Comparison of ENCODE assay signal across 14 mouse cellular contexts in the genomic region with DNA sequence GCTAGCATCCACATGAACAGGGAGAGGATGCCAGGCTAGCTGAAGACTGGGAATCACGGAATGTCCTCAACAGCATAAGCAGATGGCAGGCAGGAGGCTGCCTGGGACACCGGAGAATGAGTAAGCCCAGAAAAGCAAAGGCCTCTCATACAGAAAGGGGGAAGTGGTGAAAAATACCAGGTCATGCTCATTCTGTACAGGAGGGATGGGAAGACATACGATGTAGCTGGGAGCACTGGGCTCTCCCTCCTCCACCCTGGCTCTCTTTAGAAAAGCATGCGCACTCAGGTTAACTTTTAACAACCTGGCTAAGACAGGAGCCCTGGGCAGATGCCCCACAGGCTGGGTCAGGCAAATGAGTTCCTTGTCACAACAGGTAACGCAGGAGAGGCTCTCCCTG. TPM values are rescaled to one million over a fixed set of nuclear protein-coding genes. Genes with fewer than 3 reads are reported as not detected.
DNase-seq lines count a peak whose midpoint lies in the region; ATAC-seq and TF ChIP-seq lines count a peak whose summit lies in the region.
"Had no signal": no experiment of that assay in that cellular context is flagged by ENCODE, and none has a peak within 500 bp of the region (broad histone marks: within the 10 kb centered on the region; RNA-seq: fewer than 3 reads in every experiment).

No protein-coding gene starts in this region.

- ATAC-seq in megakaryocyte progenitor cell, adult 5-6 weeks (replicated peaks; ENCODE audit: poor library complexity): peak; percentile 23; the same call in 1 of the 2 replicates
- no peak for ATAC-seq in intestine, embryonic 15.5 days
- ATAC-seq: hindbrain, embryonic 16.5 days had no signal

- peaks cover 8% of the 10 kb centered on the region; the same call in 1 of the 2 replicates for H3K4me1 ChIP-seq in intestine, embryonic 15.5 days (replicated peaks)
- H3K4me1 ChIP-seq: heart, embryonic 13.5 days had no signal

- WGBS in intestine, embryonic 15.5 days: 62% methylated on average over 5 of the region's 5 CpGs

- H3K9ac ChIP-seq in intestine, embryonic 15.5 days: no peak overlapping the region
- H3K9ac ChIP-seq: heart, embryonic 13.5 days; limb, embryonic 12.5 days had no signal

- no peak for TF ChIP-seq CTCF in layer of hippocampus, adult 2 months (conservative IDR thresholded peaks at IDR 0.05)

- no peaks in the 10 kb centered on the region for H3K9me3 ChIP-seq in intestine, embryonic 15.5 days
- H3K9me3 ChIP-seq: heart, embryonic 13.5 days; limb, embryonic 12.5 days had no signal

- peak overlapping the region; percentile 87 for H3K27ac ChIP-seq in layer of hippocampus, adult 2 months
- no peak overlapping the region for H3K27ac ChIP-seq in intestine, embryonic 15.5 days
- H3K27ac ChIP-seq: heart, embryonic 13.5 days; limb, embryonic 12.5 days had no signal

- peak; percentile 63 to 64 for DNase-seq in frontal cortex, adult 2 months (ENCODE audit: extremely low spot score in 1 of 2, low spot score in 1 of 2)
- DNase-seq in frontal cortex, postnatal 25 days (ENCODE audit: low spot score in 2 of 2): no peak
- peak; percentile 60 for DNase-seq in kidney, adult 18-20 months
- DNase-seq in layer of hippocampus, adult 2 months (ENCODE audit: low spot score in 2 of 2): peak; percentile 62 to 78
- DNase-seq in embryo, embryonic 9.5 days (ENCODE audit: extremely low spot score): no peak
- no peak for DNase-seq in T-cell, adult 2 months (ENCODE audit: low spot score)
- DNase-seq: lung, adult 18-20 months had no signal

- no peaks in the 10 kb centered on the region for H3K27me3 ChIP-seq in intestine, embryonic 15.5 days (replicated peaks)

- no peak overlapping the region for H3K4me2 ChIP-seq in intestine, embryonic 15.5 days (replicated peaks)
- H3K4me2 ChIP-seq: heart, embryonic 13.5 days; limb, embryonic 12.5 days had no signal

- H3K4me3 ChIP-seq in layer of hippocampus, adult 2 months: no peak overlapping the region
- H3K4me3 ChIP-seq in intestine, embryonic 15.5 days (replicated peaks): no peak overlapping the region
- H3K4me3 ChIP-seq: heart, embryonic 13.5 days; limb, embryonic 12.5 days; myocyte had no signal

- H3K36me3 ChIP-seq in intestine, embryonic 15.5 days: no peaks in the 10 kb centered on the region
- H3K36me3 ChIP-seq: heart, embryonic 13.5 days; limb, embryonic 12.5 days had no signal

RNA-seq across cellular contexts. Expression of gene Sorcs2, which starts 28.5 kb away (rescaled TPM):
- 24.1 and 30.7 TPM in 2 replicates for polyA plus RNA-seq in frontal cortex, adult 2 months (2012; rRNA removed)
- total RNA-seq in layer of hippocampus, adult 2 months (2021): 10 to 100 TPM; 49.2 to 54.8 TPM
- total RNA-seq in megakaryocyte progenitor cell, adult 5-6 weeks (2015): not detected in 2 replicates
- not detected in 2 replicates for total RNA-seq in megakaryocyte progenitor cell, adult 5-6 weeks (2017)
- 9.6 and 10.8 TPM in 2 replicates for polyA plus RNA-seq in intestine, embryonic 15.5 days (2015; fragmentation: Nextera tagmentation; extraction: Ambion mirVana)
- total RNA-seq: megakaryocyte-erythroid progenitor cell, adult 5-6 weeks had no signal

RNA-seq across cellular contexts. Expression of gene Grpel1, which starts 38.4 kb away (rescaled TPM):
- polyA plus RNA-seq in frontal cortex, adult 2 months (2012; rRNA removed): 20.5 and 21.3 TPM in 2 replicates
- total RNA-seq in layer of hippocampus, adult 2 months (2021): 10 to 100 TPM; 24.0 to 24.5 TPM
- total RNA-seq in megakaryocyte progenitor cell, adult 5-6 weeks (2015): 41.3 and 43.7 TPM in 2 replicates
- total RNA-seq in megakaryocyte progenitor cell, adult 5-6 weeks (2017): 34.4 and 35.2 TPM in 2 replicates
- 71.7 and 72.7 TPM in 2 replicates for polyA plus RNA-seq in intestine, embryonic 15.5 days (2015; fragmentation: Nextera tagmentation; extraction: Ambion mirVana)

RNA-seq across cellular contexts. Expression of gene Tada2b, which starts 57.7 kb away (rescaled TPM):
- 17.4 and 18.1 TPM in 2 replicates for polyA plus RNA-seq in frontal cortex, adult 2 months (2012; rRNA removed)
- total RNA-seq in layer of hippocampus, adult 2 months (2021): 10 to 100 TPM; 36.9 to 37.2 TPM
- 10.8 and 12.2 TPM in 2 replicates for total RNA-seq in megakaryocyte progenitor cell, adult 5-6 weeks (2015)
- total RNA-seq in megakaryocyte progenitor cell, adult 5-6 weeks (2017): 20.6 and 21.5 TPM in 2 replicates
- polyA plus RNA-seq in intestine, embryonic 15.5 days (2015; fragmentation: Nextera tagmentation; extraction: Ambion mirVana): 1.8 and 1.9 TPM in 2 replicates

RNA-seq across cellular contexts. Expression of gene Ccdc96, which starts 58.0 kb away (rescaled TPM):
- 1.2 and 1.5 TPM in 2 replicates for polyA plus RNA-seq in frontal cortex, adult 2 months (2012; rRNA removed)
- 1 to 10 TPM in 1 of 2 experiments, under 1 TPM in 1; 0.91 to 1.3 TPM for total RNA-seq in layer of hippocampus, adult 2 months (2021)
- 0.02 and 0.05 TPM in 2 replicates for total RNA-seq in megakaryocyte progenitor cell, adult 5-6 weeks (2015)
- 0.25 TPM in 1 of 2 replicates, not detected in the other for total RNA-seq in megakaryocyte progenitor cell, adult 5-6 weeks (2017)
- 0.19 and 0.33 TPM in 2 replicates for polyA plus RNA-seq in intestine, embryonic 15.5 days (2015; fragmentation: Nextera tagmentation; extraction: Ambion mirVana)

Comparison
In these comparisons a context has a peak if more than half of its experiments do, and no peak if none do; other contexts are left out.
1. DNase-seq: peak in frontal cortex, adult 2 months (2 of 2), kidney, adult 18-20 months (single experiment) and layer of hippocampus, adult 2 months (2 of 2); none in frontal cortex, postnatal 25 days (0 of 2), embryo, embryonic 9.5 days (single experiment) and T-cell, adult 2 months (single experiment).
2. RNA of gene Sorcs2, which starts 28.5 kb away (total RNA-seq): 49.2 to 54.8 TPM in layer of hippocampus, adult 2 months; not detected in megakaryocyte progenitor cell, adult 5-6 weeks; every median in the first group is over 10 times any median in the second.